Mouse (Mus musculus) midbrain, embryonic 12.5 days (tissue): Measurements from ENCODE around the gene Gadd45gip1. TPM values are rescaled to one million over a fixed set of nuclear protein-coding genes. Genes with fewer than 3 reads are reported as not detected.

Experiments used
- ATAC-seq: fragments of 200-750 bp; cut with Nextera tagmentation; 2 replicates; pipeline ENCODE4 v1.8.0; 2017; ENCODE audit warnings: low read depth, moderate TSS enrichment, moderate library complexity; ENCODE audit not compliant: low FRiP score
- H3K27ac ChIP-seq: fragments of 300-500 bp; sonication (generic); replicated peaks from 2 replicates; pipeline ENCODE4 v1.5.1; 2016; ENCODE audit warnings: mild to moderate bottlenecking
- H3K27me3 ChIP-seq: fragments of 300-500 bp; sonication (generic); 2 replicates; pipeline ENCODE4 v1.6.1; 2016; ENCODE audit warnings: mild to moderate bottlenecking
- H3K36me3 ChIP-seq: fragments of 300-500 bp; sonication (generic); 2 replicates; pipeline ENCODE4 v1.6.1; 2016
- H3K4me1 ChIP-seq: fragments of 300-500 bp; sonication (generic); 2 replicates; pipeline ENCODE4 v1.6.1; 2016
- H3K4me2 ChIP-seq: fragments of 300-500 bp; sonication (generic); replicated peaks from 2 replicates; pipeline ENCODE4 v1.6.1; 2016; ENCODE audit warnings: mild to moderate bottlenecking, moderate library complexity
- H3K4me3 ChIP-seq: fragments of 300-500 bp; sonication (generic); 2 replicates; pipeline ENCODE4 v1.5.1; 2016; ENCODE audit warnings: mild to moderate bottlenecking
- H3K9ac ChIP-seq: fragments of 300-500 bp; sonication (generic); replicated peaks from 2 replicates; pipeline ENCODE4 v1.6.1; 2016; ENCODE audit warnings: mild to moderate bottlenecking, moderate library complexity
- H3K9me3 ChIP-seq: fragments of 300-500 bp; sonication (generic); 2 replicates; pipeline ENCODE4 v1.6.1; 2016; ENCODE audit warnings: mild to moderate bottlenecking
- WGBS: fragments of 180-500 bp; shearing (Covaris S2); methylation state at CpG from one replicate; pipeline ENCODE4 v1.1.7; 2016; 5-methylcytosine and 5-hydroxymethylcytosine counted together
- microRNA-seq: library from miRNA; unstranded; fragments of <30 nt; microRNA quantifications from one replicate; pipeline ENCODE4, GENCODE M21; 2017
- polyA plus RNA-seq: library from polyadenylated mRNA; unstranded; fragments of >200 nt; fragmentation: Nextera tagmentation; extraction: Ambion mirVana; gene quantifications from 2 replicates; pipeline ENCODE4 v1.2.1, GENCODE M21; 2016

Gadd45gip1 gene
- polyA plus RNA-seq, 1 experiment from 2014 or later, result 36.1 TPM

- Histone ChIP-seq H3K9me3 (no peaks in the 10 kb centered on the region), H3K27ac (no peak overlapping the region), H3K36me3 (no peaks in the 10 kb centered on the region), H3K9ac (no peak overlapping the region), H3K4me2 (no peak overlapping the region), H3K4me1 (peaks cover 6% of the 10 kb centered on the region), H3K4me3 (no peak overlapping the region), H3K27me3 (peaks cover 7% of the 10 kb centered on the region)
- WGBS, result 90% methylated on average over 3 of the region's 3 CpGs
- ATAC-seq, result no peak
These were observed 46.1 kb downstream of the Gadd45gip1 start for GRCm38 (mm10) chr8:84877297-84878035.

GRCm38 (mm10) chr8:84878915-84879314 lies 47.6 kb downstream of the Gadd45gip1 start:
- Histone ChIP-seq H3K27me3 (no peaks in the 10 kb centered on the region), H3K36me3 (no peaks in the 10 kb centered on the region), H3K4me2 (no peak overlapping the region), H3K9me3 (no peaks in the 10 kb centered on the region), H3K27ac (no peak overlapping the region), H3K4me1 (no peaks in the 10 kb centered on the region), H3K4me3 (no peak overlapping the region), H3K9ac (no peak overlapping the region)
- ATAC-seq, result no peak
- 80% methylated on average over 1 of the region's 1 CpGs for WGBS

DNA sequence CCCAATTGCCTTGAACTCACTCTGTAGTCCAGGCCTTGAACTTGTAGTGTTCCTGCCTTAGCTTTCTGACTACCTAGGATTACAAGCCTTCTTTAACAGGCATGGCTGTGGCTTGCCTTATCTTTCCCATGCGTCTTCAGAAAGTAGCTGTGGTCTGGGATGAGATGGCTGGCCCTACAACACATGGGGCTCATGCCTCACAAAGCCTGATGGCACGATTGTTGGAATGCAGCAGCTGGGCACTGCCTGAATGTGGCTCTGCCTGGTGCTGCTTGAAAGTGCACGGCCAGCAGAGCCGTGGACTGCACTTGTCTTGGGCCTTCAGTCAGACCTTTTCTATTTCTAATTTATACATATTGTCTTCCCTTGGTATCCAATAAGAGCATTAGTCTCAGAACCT lies 53.4 kb downstream of the Gadd45gip1 start:
- peaks cover 37% of the 10 kb centered on the region for H3K36me3 ChIP-seq
- H3K9ac ChIP-seq, result no peak overlapping the region
- H3K4me2 ChIP-seq, result no peak overlapping the region
- H3K9me3 ChIP-seq, result no peaks in the 10 kb centered on the region
- no peak overlapping the region for H3K27ac ChIP-seq
- no peak overlapping the region for H3K4me3 ChIP-seq
- 86% methylated on average over 4 of the region's 4 CpGs for WGBS
- ATAC-seq, result no peak
- no peaks in the 10 kb centered on the region for H3K4me1 ChIP-seq
- H3K27me3 ChIP-seq, result no peaks in the 10 kb centered on the region

Small RNA genes within 50 kb of the gene (microRNA-seq; reads per million reads assigned to microRNA genes)
- 5.6 reads per million, percentile 20 among the genes with 10 or more reads in this experiment for gene Mir7069

Other genes starting within 250 kb of the Gadd45gip1 start
- 47.1 and 47.4 TPM in 2 replicates for gene Ier2, start 168.7 kb upstream of the Gadd45gip1 start, polyA plus RNA-seq
- gene Trmt1, start 145.2 kb upstream of the Gadd45gip1 start, polyA plus RNA-seq, result 53.6 and 58.8 TPM in 2 replicates
- gene Nacc1, start 143.7 kb upstream of the Gadd45gip1 start, polyA plus RNA-seq, result 20.8 and 25.0 TPM in 2 replicates
- 3.5 and 5.6 TPM in 2 replicates for gene Lyl1, start 130.1 kb upstream of the Gadd45gip1 start, polyA plus RNA-seq
- gene G430095P16Rik, start 108.5 kb upstream of the Gadd45gip1 start, polyA plus RNA-seq, result 2.0 and 2.4 TPM in 2 replicates
- gene Nfix, start 31.2 kb upstream of the Gadd45gip1 start, polyA plus RNA-seq, result 6.6 and 8.5 TPM in 2 replicates
- 5.0 and 6.1 TPM in 2 replicates for gene Dand5, start 8.7 kb upstream of the Gadd45gip1 start, polyA plus RNA-seq
- 104 and 110 TPM in 2 replicates for gene Rad23a, start 9.1 kb downstream of the Gadd45gip1 start, polyA plus RNA-seq
- gene Calr, start 15.4 kb downstream of the Gadd45gip1 start, polyA plus RNA-seq, result 640 and 681 TPM in 2 replicates
- 105 and 113 TPM in 2 replicates for gene Farsa, start 25.5 kb downstream of the Gadd45gip1 start, polyA plus RNA-seq
- 42.1 and 44.9 TPM in 2 replicates for gene Syce2, start 40.6 kb downstream of the Gadd45gip1 start, polyA plus RNA-seq
- gene Gcdh, start 62.4 kb downstream of the Gadd45gip1 start, polyA plus RNA-seq, result 33.1 and 33.9 TPM in 2 replicates
- 4.3 and 4.5 TPM in 2 replicates for gene Klf1, start 70.4 kb downstream of the Gadd45gip1 start, polyA plus RNA-seq
- 8.9 and 9.4 TPM in 2 replicates for gene Dnase2a, start 77.0 kb downstream of the Gadd45gip1 start, polyA plus RNA-seq
- 29.3 and 34.3 TPM in 2 replicates for gene Mast1, start 105.8 kb downstream of the Gadd45gip1 start, polyA plus RNA-seq
- gene Rtbdn, start 115.5 kb downstream of the Gadd45gip1 start, polyA plus RNA-seq, result 1.3 and 1.7 TPM in 2 replicates
- gene Gm49661, start 137.9 kb downstream of the Gadd45gip1 start, polyA plus RNA-seq, result not detected in 2 replicates
- gene Prdx2, start 138.1 kb downstream of the Gadd45gip1 start, polyA plus RNA-seq, result 1,292 and 1,309 TPM in 2 replicates
- gene Rnaseh2a, start 138.2 kb downstream of the Gadd45gip1 start, polyA plus RNA-seq, result 91.9 and 98.7 TPM in 2 replicates
- gene Junb, start 147.2 kb downstream of the Gadd45gip1 start, polyA plus RNA-seq, result 6.0 and 6.5 TPM in 2 replicates
- gene Hook2, start 159.1 kb downstream of the Gadd45gip1 start, polyA plus RNA-seq, result 17.7 and 18.7 TPM in 2 replicates
- not detected in 2 replicates for gene Best2, start 183.0 kb downstream of the Gadd45gip1 start, polyA plus RNA-seq
- gene Asna1, start 193.8 kb downstream of the Gadd45gip1 start, polyA plus RNA-seq, result 137 and 146 TPM in 2 replicates
- gene Trir, start 195.3 kb downstream of the Gadd45gip1 start, polyA plus RNA-seq, result 164 and 178 TPM in 2 replicates
- 42.0 and 45.4 TPM in 2 replicates for gene Tnpo2, start 205.4 kb downstream of the Gadd45gip1 start, polyA plus RNA-seq
- 40.7 and 41.6 TPM in 2 replicates for gene Fbxw9, start 228.5 kb downstream of the Gadd45gip1 start, polyA plus RNA-seq
- gene Gm5741, start 236.5 kb downstream of the Gadd45gip1 start, polyA plus RNA-seq, result 0.92 and 0.94 TPM in 2 replicates
- gene Dhps, start 240.2 kb downstream of the Gadd45gip1 start, polyA plus RNA-seq, result 74.7 and 74.8 TPM in 2 replicates
- 114 and 119 TPM in 2 replicates for gene Wdr83os, start 249.2 kb downstream of the Gadd45gip1 start, polyA plus RNA-seq
- gene Wdr83, start 249.8 kb downstream of the Gadd45gip1 start, polyA plus RNA-seq, result 46.6 and 54.2 TPM in 2 replicates